ENCODE assay signal across 8 mouse cellular contexts in the genomic region with DNA sequence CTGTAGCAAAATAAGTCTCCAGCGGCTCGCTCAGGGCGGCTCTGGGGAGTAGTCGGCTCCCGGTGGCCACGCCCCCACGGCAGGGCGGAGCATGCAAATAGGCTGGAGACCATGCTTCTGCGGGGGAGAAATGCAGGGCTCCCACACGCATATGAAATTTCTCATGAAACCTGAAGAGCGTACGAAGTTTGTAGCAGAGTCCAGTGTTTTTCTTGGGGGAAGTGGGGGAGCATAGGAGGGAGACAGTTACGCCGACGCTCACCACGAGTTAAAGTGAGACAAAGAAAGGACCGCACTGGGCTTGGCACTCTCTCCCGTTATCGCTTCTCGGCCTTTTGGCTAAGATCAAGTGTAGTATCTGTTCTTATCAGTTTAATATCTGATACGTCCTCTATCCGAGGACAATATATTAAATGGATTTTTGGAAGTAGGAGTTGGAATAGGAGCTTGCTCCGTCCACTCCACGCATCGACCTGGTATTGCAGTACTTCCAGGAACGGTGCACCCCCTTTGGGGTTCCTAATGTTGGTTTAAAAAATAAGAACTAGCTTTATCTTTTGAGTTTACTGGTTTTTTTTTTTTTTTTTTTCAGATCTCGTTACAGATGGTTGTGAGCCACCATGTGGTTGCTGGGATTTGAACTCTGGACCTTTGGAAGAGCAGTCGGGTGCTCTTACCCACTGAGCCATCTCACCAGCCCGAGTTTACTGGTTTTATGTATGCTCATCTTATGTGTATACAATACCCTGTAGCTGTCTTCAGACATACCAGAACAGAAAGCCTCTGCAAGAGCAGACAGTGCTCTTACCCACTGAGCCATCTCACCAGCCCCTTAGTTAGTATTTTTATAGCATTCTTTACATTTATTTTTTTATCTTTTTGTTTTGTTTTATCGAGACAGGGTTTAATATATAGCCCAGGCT. TPM values are rescaled to one million over a fixed set of nuclear protein-coding genes. Genes with fewer than 3 reads are reported as not detected.
DNase-seq lines count a peak whose midpoint lies in the region; ATAC-seq and TF ChIP-seq lines count a peak whose summit lies in the region.
"Not testable (repeated sequence)": the region's sequence is repeated elsewhere in the genome, so short reads cannot be mapped to it uniquely, and the experiment has no call there.

No protein-coding gene starts in this region.

- not testable (repeated sequence) for TF ChIP-seq EP300 in lung, postnatal 0 days (IDR thresholded peaks at IDR 0.05)

- peak overlapping the region; percentile 41 for H3K4me2 ChIP-seq in forebrain, embryonic 14.5 days (ENCODE audit: low read length)
- H3K4me2 ChIP-seq in lung, postnatal 0 days (replicated peaks; ENCODE audit: low read depth, low read length): peak overlapping the region; percentile 40

- H3K4me3 ChIP-seq in G1E (ENCODE audit: low read depth, low read length): peak overlapping the region; percentile 23; the same call in 1 of the 2 replicates
- peak overlapping the region; percentile 23 for H3K4me3 ChIP-seq in forebrain, embryonic 14.5 days (ENCODE audit: low read depth, low read length)
- H3K4me3 ChIP-seq in lung, postnatal 0 days (ENCODE audit: low read depth, low read length): peak overlapping the region; percentile 14; the same call in 1 of the 2 replicates

- ATAC-seq in G1E (ENCODE audit: extremely low read depth, insufficient number of reproducible peaks, low FRiP score, poor library complexity, severe bottlenecking): peak; percentile 68
- peak; percentile 93 for ATAC-seq in forebrain, embryonic 14.5 days
- peak; percentile 59 for ATAC-seq in lung, postnatal 0 days

- H3K4me1 ChIP-seq in G1E (ENCODE audit: insufficient read depth, low read depth, low read length); forebrain, embryonic 14.5 days (ENCODE audit: control insufficient read depth, insufficient read depth, low read length); lung, postnatal 0 days (ENCODE audit: insufficient read depth, low read depth, low read length): not testable (repeated sequence)

- peak overlapping the region; percentile 61; the same call in 1 of the 2 replicates for H3K27ac ChIP-seq in forebrain, embryonic 14.5 days (ENCODE audit: low read depth, low read length)
- not testable (repeated sequence) for H3K27ac ChIP-seq in lung, postnatal 0 days (ENCODE audit: low read length)

- peak overlapping the region; percentile 54; the same call in 1 of the 2 replicates for H3K9ac ChIP-seq in forebrain, embryonic 14.5 days (ENCODE audit: low read length)
- H3K9ac ChIP-seq in lung, postnatal 0 days (replicated peaks; ENCODE audit: low read depth): not testable (repeated sequence)

- H3K27me3 ChIP-seq in G1E (ENCODE audit: insufficient read depth, low read length): peaks cover 13% of the 10 kb centered on the region
- H3K27me3 ChIP-seq in forebrain, embryonic 14.5 days (replicated peaks; ENCODE audit: control insufficient read depth, insufficient read depth, low read length); lung, postnatal 0 days (replicated peaks; ENCODE audit: insufficient read depth, low read length): not testable (repeated sequence)

- DNase-seq in G1E (ENCODE audit: low spot score): peak; percentile 53
- peak; percentile 73 to 77 for DNase-seq in cerebellum, adult 18-20 months
- DNase-seq in forebrain, embryonic 14.5 days (ENCODE audit: low spot score): peak; percentile 85
- DNase-seq in heart, postnatal 4 days: peak; percentile 80
- DNase-seq in layer of hippocampus, adult 11-12 months (ENCODE audit: low spot score): peak; percentile 43
- peak; percentile 74 for DNase-seq in lung, postnatal 0 days (ENCODE audit: low spot score)
- DNase-seq in ovary, adult 18-20 months (ENCODE audit: low spot score): peak; percentile 55
- DNase-seq in thymus, postnatal 0 days (ENCODE audit: low spot score): peak; percentile 76

- WGBS in forebrain, embryonic 14.5 days: 1% methylated on average over 30 of the region's 30 CpGs
- WGBS in lung, postnatal 0 days: under 1% methylated on average over 29 of the region's 30 CpGs

- H3K9me3 ChIP-seq in G1E (replicated peaks); forebrain, embryonic 14.5 days (replicated peaks; ENCODE audit: control insufficient read depth, low read length); lung, postnatal 0 days (ENCODE audit: low read length): not testable (repeated sequence)

- not testable (repeated sequence) for H3K36me3 ChIP-seq in G1E (replicated peaks); forebrain, embryonic 14.5 days (ENCODE audit: control insufficient read depth, insufficient read depth, low read length); lung, postnatal 0 days (ENCODE audit: insufficient read depth, low read length)

- not testable (repeated sequence) for TF ChIP-seq CTCF in G1E (IDR thresholded peaks at IDR 0.05; ENCODE audit: low read depth, low read length); lung, postnatal 0 days (IDR thresholded peaks at IDR 0.05)

RNA-seq across cellular contexts. Expression of gene Gm11634, which starts 5.7 kb away (rescaled TPM):
- not detected in 2 replicates for total RNA-seq in G1E (2014; fragmentation: Nextera tagmentation)
- not detected in 2 replicates for total RNA-seq in G1E (2017)
- polyA plus RNA-seq in G1E (2012): not detected in 2 replicates
- polyA plus RNA-seq in forebrain, embryonic 14.5 days (2014; fragmentation: Nextera tagmentation; extraction: Ambion mirVana): not detected in 2 replicates
- total RNA-seq in heart, postnatal 4 days (2021): not detected
- polyA plus RNA-seq in lung, postnatal 0 days (2015; fragmentation: Nextera tagmentation; extraction: Ambion mirVana): not detected in 2 replicates
- polyA plus RNA-seq in thymus, postnatal 0 days (2015; fragmentation: Nextera tagmentation; extraction: Ambion mirVana): not detected in 2 replicates

RNA-seq across cellular contexts. Expression of gene Rdm1, which starts 22.2 kb away (rescaled TPM):
- total RNA-seq in G1E (2014; fragmentation: Nextera tagmentation): 15.4 and 23.8 TPM in 2 replicates
- 10.8 and 13.8 TPM in 2 replicates for total RNA-seq in G1E (2017)
- 3.0 and 3.8 TPM in 2 replicates for polyA plus RNA-seq in G1E (2012)
- 32.7 and 38.5 TPM in 2 replicates for polyA plus RNA-seq in forebrain, embryonic 14.5 days (2014; fragmentation: Nextera tagmentation; extraction: Ambion mirVana)
- 10 to 100 TPM; 29.2 to 35.0 TPM for total RNA-seq in heart, postnatal 4 days (2021)
- 20.1 and 34.1 TPM in 2 replicates for polyA plus RNA-seq in lung, postnatal 0 days (2015; fragmentation: Nextera tagmentation; extraction: Ambion mirVana)
- 44.5 and 46.0 TPM in 2 replicates for polyA plus RNA-seq in thymus, postnatal 0 days (2015; fragmentation: Nextera tagmentation; extraction: Ambion mirVana)

RNA-seq across cellular contexts. Expression of gene Tmem106a, which starts 22.8 kb away (rescaled TPM):
- total RNA-seq in G1E (2014; fragmentation: Nextera tagmentation): 3.4 and 7.8 TPM in 2 replicates
- 1.6 and 2.9 TPM in 2 replicates for total RNA-seq in G1E (2017)
- polyA plus RNA-seq in G1E (2012): 1.00 and 1.0 TPM in 2 replicates
- 2.3 and 3.4 TPM in 2 replicates for polyA plus RNA-seq in forebrain, embryonic 14.5 days (2014; fragmentation: Nextera tagmentation; extraction: Ambion mirVana)
- 1 to 10 TPM; 7.9 TPM for total RNA-seq in heart, postnatal 4 days (2021)
- polyA plus RNA-seq in lung, postnatal 0 days (2015; fragmentation: Nextera tagmentation; extraction: Ambion mirVana): 7.6 TPM in 2 replicates
- 7.9 and 9.2 TPM in 2 replicates for polyA plus RNA-seq in thymus, postnatal 0 days (2015; fragmentation: Nextera tagmentation; extraction: Ambion mirVana)

RNA-seq across cellular contexts. Expression of gene Nbr1, which starts 52.8 kb away (rescaled TPM):
- total RNA-seq in G1E (2014; fragmentation: Nextera tagmentation) (102 and 109 TPM in 2 replicates), G1E (2017) (97.6 and 99.4 TPM in 2 replicates)
- polyA plus RNA-seq in G1E (2012): 43.8 and 45.6 TPM in 2 replicates
- polyA plus RNA-seq in forebrain, embryonic 14.5 days (2014; fragmentation: Nextera tagmentation; extraction: Ambion mirVana): 98.3 and 109 TPM in 2 replicates
- 100 to 1,000 TPM; 116 to 120 TPM for total RNA-seq in heart, postnatal 4 days (2021)
- polyA plus RNA-seq in lung, postnatal 0 days (2015; fragmentation: Nextera tagmentation; extraction: Ambion mirVana): 57.2 and 58.7 TPM in 2 replicates
- polyA plus RNA-seq in thymus, postnatal 0 days (2015; fragmentation: Nextera tagmentation; extraction: Ambion mirVana): 39.8 and 40.2 TPM in 2 replicates

RNA-seq across cellular contexts. Expression of gene Brca1, which starts 53.0 kb away (rescaled TPM):
- total RNA-seq in G1E (2014; fragmentation: Nextera tagmentation): 69.3 and 175 TPM in 2 replicates
- total RNA-seq in G1E (2017): 67.5 and 71.0 TPM in 2 replicates
- 16.7 and 35.0 TPM in 2 replicates for polyA plus RNA-seq in G1E (2012)
- polyA plus RNA-seq in forebrain, embryonic 14.5 days (2014; fragmentation: Nextera tagmentation; extraction: Ambion mirVana): 7.9 and 8.1 TPM in 2 replicates
- total RNA-seq in heart, postnatal 4 days (2021): 10 to 100 TPM; 10.6 to 10.9 TPM
- polyA plus RNA-seq in lung, postnatal 0 days (2015; fragmentation: Nextera tagmentation; extraction: Ambion mirVana): 0.42 and 1.5 TPM in 2 replicates
- polyA plus RNA-seq in thymus, postnatal 0 days (2015; fragmentation: Nextera tagmentation; extraction: Ambion mirVana): 9.1 and 9.8 TPM in 2 replicates
